Mouse (Mus musculus): ENCODE measurements around the gene Col5a1.

- TF ChIP-seq CTCF (IDR thresholded peaks at IDR 0.05) (no peak), EP300 (IDR thresholded peaks at IDR 0.05) (no peak)
Measured at GRCm38 (mm10) chr2:27919309-27919850, 33.2 kb downstream of the Col5a1 start.

Data from lung, postnatal 0 days (tissue).